Mouse (Mus musculus): ENCODE data around the gene Obscn.

DNA sequence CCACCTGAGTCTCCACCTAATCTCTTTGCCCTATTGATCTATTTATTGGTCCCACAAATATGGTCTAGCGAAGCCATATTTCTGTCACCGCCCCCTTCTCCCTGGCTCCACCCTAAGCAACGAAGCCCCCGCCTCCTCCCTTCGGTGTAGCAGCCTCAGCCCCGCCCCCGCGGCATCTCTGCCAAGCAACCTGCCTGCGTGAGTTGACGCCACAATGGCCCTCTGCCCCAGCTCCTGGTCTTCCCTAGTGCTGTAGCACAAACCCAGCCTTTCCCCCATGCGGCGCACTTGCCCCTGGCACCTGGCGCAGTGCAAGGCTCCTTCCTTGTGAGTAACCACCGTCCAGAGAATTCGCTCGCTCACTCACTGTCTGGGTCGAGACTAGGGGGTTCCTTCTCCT lies 172.7 kb downstream of the Obscn start:
- TF ChIP-seq CTCF (IDR thresholded peaks at IDR 0.05; ENCODE audit: insufficient read depth, low read length): no peak
- TF ChIP-seq POLR2A (IDR thresholded peaks at IDR 0.05; ENCODE audit: borderline replicate concordance, extremely low read depth, low read depth, low read length): no peak
